Mouse (Mus musculus) urinary bladder, postnatal 25 days (tissue): ENCODE data around the gene Arhgap24.

Experiments used
- DNase-seq: peaks from one replicate; pipeline ENCODE4 v3.0.0; 2022; ENCODE audit warnings: low spot score

Arhgap24 gene

GRCm38 (mm10) chr5:102578431-102578830, 97.2 kb downstream of the Arhgap24 start:
- no peak for DNase-seq

GRCm38 (mm10) chr5:102582864-102583410, 101.7 kb downstream of the Arhgap24 start:
- DNase-seq = peak; percentile 9

- no peak for DNase-seq
Observed at GRCm38 (mm10) chr5:102591422-102591821, 110.2 kb downstream of the Arhgap24 start.

GRCm38 (mm10) chr5:102593058-102593457, 111.9 kb downstream of the Arhgap24 start:
- DNase-seq = no peak

- DNase-seq = no peak
Observed at GRCm38 (mm10) chr5:102599102-102599501, 117.9 kb downstream of the Arhgap24 start.

GRCm38 (mm10) chr5:102613571-102613970, 132.4 kb downstream of the Arhgap24 start:
- no peak for DNase-seq

GRCm38 (mm10) chr5:102614081-102614480, 132.9 kb downstream of the Arhgap24 start:
- no peak for DNase-seq

GRCm38 (mm10) chr5:102615249-102615648, 134.1 kb downstream of the Arhgap24 start:
- no peak for DNase-seq

- no peak for DNase-seq
Observed at GRCm38 (mm10) chr5:102621036-102621435, 139.8 kb downstream of the Arhgap24 start.

- no peak for DNase-seq
Observed at GRCm38 (mm10) chr5:102623807-102624435, 142.7 kb downstream of the Arhgap24 start.

- DNase-seq = no peak
Observed at GRCm38 (mm10) chr5:102626671-102627070, 145.5 kb downstream of the Arhgap24 start.

GRCm38 (mm10) chr5:102629362-102629771, 148.2 kb downstream of the Arhgap24 start:
- no peak for DNase-seq

GRCm38 (mm10) chr5:102635591-102635990, 154.4 kb downstream of the Arhgap24 start:
- DNase-seq = no peak

GRCm38 (mm10) chr5:102639782-102640559, 158.8 kb downstream of the Arhgap24 start:
- no peak for DNase-seq

GRCm38 (mm10) chr5:102643364-102643763, 162.2 kb downstream of the Arhgap24 start:
- no peak for DNase-seq

GRCm38 (mm10) chr5:102643820-102644219, 162.6 kb downstream of the Arhgap24 start:
- DNase-seq = no peak

GRCm38 (mm10) chr5:102659061-102659460, 177.9 kb downstream of the Arhgap24 start:
- DNase-seq = no peak

GRCm38 (mm10) chr5:102664988-102665726, 184.0 kb downstream of the Arhgap24 start:
- no peak for DNase-seq

GRCm38 (mm10) chr5:102666886-102667285, 185.7 kb downstream of the Arhgap24 start:
- no peak for DNase-seq

GRCm38 (mm10) chr5:102667754-102668575, 186.8 kb downstream of the Arhgap24 start:
- DNase-seq = no peak

- no peak for DNase-seq
Observed at GRCm38 (mm10) chr5:102670206-102670605, 189.0 kb downstream of the Arhgap24 start.
